Mouse (Mus musculus) induced T-regulatory cell, adult 2 months (primary cell): ENCODE data around the gene Sult1a1.

Experiments
- DNase-seq: peaks from one replicate; pipeline ENCODE4 v3.0.0-alpha.2; 2012; ENCODE audit warnings: low read depth

Gene Sult1a1

GRCm38 (mm10) chr7:126676207-126676606, at the start of gene Sult1a1:
Sult1a1 (minus strand) TSS chr7:126676432.
- DNase-seq: no peak

- no peak for DNase-seq
Observed at GRCm38 (mm10) chr7:126725667-126726066, 49.4 kb upstream of the Sult1a1 start.

- peak; percentile 34 for DNase-seq
Observed at GRCm38 (mm10) chr7:126725077-126725476, 48.8 kb upstream of the Sult1a1 start.

GRCm38 (mm10) chr7:126721635-126722034, 45.4 kb upstream of the Sult1a1 start:
- DNase-seq: no peak

- peak; percentile 71 for DNase-seq
Observed at GRCm38 (mm10) chr7:126718787-126719337, 42.6 kb upstream of the Sult1a1 start.

GRCm38 (mm10) chr7:126717566-126717965, 41.3 kb upstream of the Sult1a1 start:
- DNase-seq: no peak

GRCm38 (mm10) chr7:126715679-126716078, 39.4 kb upstream of the Sult1a1 start:
- no peak for DNase-seq

GRCm38 (mm10) chr7:126711910-126712309, 35.7 kb upstream of the Sult1a1 start:
- DNase-seq: no peak

- DNase-seq: no peak
Observed at GRCm38 (mm10) chr7:126710266-126710665, 34.0 kb upstream of the Sult1a1 start.

GRCm38 (mm10) chr7:126708175-126708952, 32.1 kb upstream of the Sult1a1 start:
- DNase-seq: peak; percentile 73

- DNase-seq: peak; percentile 86
Observed at GRCm38 (mm10) chr7:126707442-126708174, 31.4 kb upstream of the Sult1a1 start, which contains the start of gene Coro1a. Coro1a (minus strand) TSS chr7:126707787.

GRCm38 (mm10) chr7:126704121-126704980, 28.1 kb upstream of the Sult1a1 start:
- peak; percentile 93 for DNase-seq

GRCm38 (mm10) chr7:126703757-126704077, 27.5 kb upstream of the Sult1a1 start:
- DNase-seq: no peak

GRCm38 (mm10) chr7:126702861-126703756, 26.9 kb upstream of the Sult1a1 start:
- DNase-seq: peak; percentile 77

- peak; percentile 91 for DNase-seq
Observed at GRCm38 (mm10) chr7:126702358-126702757, 26.1 kb upstream of the Sult1a1 start.

- no peak for DNase-seq
Observed at GRCm38 (mm10) chr7:126701559-126702357, 25.5 kb upstream of the Sult1a1 start.

GRCm38 (mm10) chr7:126701070-126701469, 24.8 kb upstream of the Sult1a1 start:
- peak; percentile 99 for DNase-seq

GRCm38 (mm10) chr7:126700063-126701015, 24.1 kb upstream of the Sult1a1 start:
- DNase-seq: peak; percentile 59

- no peak for DNase-seq
Observed at GRCm38 (mm10) chr7:126697838-126698237, 21.6 kb upstream of the Sult1a1 start.
